Mouse (Mus musculus) bone marrow, adult 2 months (tissue): ENCODE results near the gene Atg4b. TPM values are rescaled to one million over a fixed set of nuclear protein-coding genes. Genes with fewer than 3 reads are reported as not detected.

Experiments
- H3K27ac ChIP-seq: fragments of 200-500 bp; 2 replicates; pipeline ENCODE4 v1.5.1; 2012; ENCODE audit warnings: low read depth, mild to moderate bottlenecking, control low read depth, inconsistent platforms, low read length; ENCODE audit not compliant: control insufficient read depth, poor library complexity, insufficient read depth
- H3K4me1 ChIP-seq: fragments of 200-500 bp; 2 replicates; pipeline ENCODE4 v1.6.1; 2011; ENCODE audit warnings: low read length; ENCODE audit not compliant: control insufficient read depth, insufficient read depth
- H3K4me3 ChIP-seq: fragments of 200-500 bp; replicated peaks from 2 replicates; pipeline ENCODE3; 2011; ENCODE audit warnings: mild to moderate bottlenecking, low read depth, low read length, control low read depth; ENCODE audit not compliant: control insufficient read depth
- CTCF ChIP-seq: fragments of 200-500 bp; IDR thresholded peaks from 2 replicates; pipeline ENCODE4 v1.5.1; 2011; ENCODE audit warnings: low read length, control low read depth; ENCODE audit not compliant: control insufficient read depth, insufficient read depth
- POLR2A ChIP-seq: fragments of 200-500 bp; IDR thresholded peaks from 2 replicates; pipeline ENCODE4 v1.6.1; 2011; ENCODE audit warnings: low read depth, mild to moderate bottlenecking, control low read depth, low read length, borderline replicate concordance; ENCODE audit not compliant: control insufficient read depth
- whole genome bisulfite sequencing: fragments of 180-500 bp; shearing (Covaris S2); methylation state at CpG from one replicate; pipeline ENCODE4 v1.1.7; 2018; 5-methylcytosine and 5-hydroxymethylcytosine counted together
- polyA plus RNA-seq: library from polyadenylated mRNA; stranded (reverse); fragments of >200 nt; gene quantifications from 2 replicates; pipeline ENCODE4 v1.2.4, GENCODE M21; 2011; ENCODE audit warnings: low replicate concordance; ENCODE audit not compliant: missing spikeins, insufficient read depth, insufficient read length

Gene Atg4b
- polyA plus RNA-seq: 42.7 and 56.8 TPM in 2 replicates

GRCm38 (mm10) chr1:93751290-93751689 is at the start of gene Atg4b:
Atg4b (plus strand) TSS chr1:93751500.
- Histone ChIP-seq H3K4me1 (peaks cover 1% of the 10 kb centered on the region), H3K4me3 (no peak within 1 kb of the TSS), H3K27ac (no peak within 1 kb of the TSS)
- WGBS: 89% methylated on average over 6 of the region's 6 CpGs
- no peak for TF ChIP-seq CTCF
- TF ChIP-seq POLR2A: no peak

- TF ChIP-seq POLR2A: no peak
- TF ChIP-seq CTCF: no peak
- Histone ChIP-seq H3K4me3 (no peak overlapping the region), H3K4me1 (no peaks in the 10 kb centered on the region), H3K27ac (no peak overlapping the region)
- WGBS: 61% methylated on average over 1 of the region's 1 CpGs
These were observed 49.2 kb upstream of the Atg4b start for GRCm38 (mm10) chr1:93702106-93702505.

GRCm38 (mm10) chr1:93703472-93704048 is 47.7 kb upstream of the Atg4b start:
- Histone ChIP-seq H3K27ac (no peak overlapping the region), H3K4me1 (no peaks in the 10 kb centered on the region), H3K4me3 (no peak overlapping the region)
- WGBS: 83% methylated on average over 10 of the region's 10 CpGs
- no peak for TF ChIP-seq POLR2A
- no peak for TF ChIP-seq CTCF

GRCm38 (mm10) chr1:93704341-93704740 is 47.0 kb upstream of the Atg4b start:
- 92% methylated on average over 9 of the region's 9 CpGs for WGBS
- Histone ChIP-seq H3K27ac (no peak overlapping the region), H3K4me1 (no peaks in the 10 kb centered on the region), H3K4me3 (no peak overlapping the region)
- TF ChIP-seq CTCF (no peak), POLR2A (no peak)

GRCm38 (mm10) chr1:93705389-93705788 is 45.9 kb upstream of the Atg4b start:
- no peak overlapping the region for H3K4me3 ChIP-seq
- TF ChIP-seq POLR2A: no peak
- TF ChIP-seq CTCF: no peak
- no peaks in the 10 kb centered on the region for H3K4me1 ChIP-seq
- no peak overlapping the region for H3K27ac ChIP-seq
- 71% methylated on average over 3 of the region's 3 CpGs for WGBS

GRCm38 (mm10) chr1:93716166-93716565 is 35.1 kb upstream of the Atg4b start:
- H3K27ac ChIP-seq: no peak overlapping the region
- TF ChIP-seq CTCF (no peak), POLR2A (no peak)
- no peak overlapping the region for H3K4me3 ChIP-seq
- 76% methylated on average over 2 of the region's 2 CpGs for WGBS
- H3K4me1 ChIP-seq: no peaks in the 10 kb centered on the region

GRCm38 (mm10) chr1:93721557-93721956 is 29.7 kb upstream of the Atg4b start:
- H3K27ac ChIP-seq: no peak overlapping the region
- 93% methylated on average over 7 of the region's 7 CpGs for WGBS
- H3K4me1 ChIP-seq: no peaks in the 10 kb centered on the region
- no peak for TF ChIP-seq CTCF
- no peak for TF ChIP-seq POLR2A
- no peak overlapping the region for H3K4me3 ChIP-seq

- WGBS: 81% methylated on average over 3 of the region's 3 CpGs
- TF ChIP-seq CTCF (no peak), POLR2A (no peak)
- Histone ChIP-seq H3K4me3 (no peak overlapping the region), H3K4me1 (no peaks in the 10 kb centered on the region), H3K27ac (no peak overlapping the region)
These were observed 26.7 kb upstream of the Atg4b start for GRCm38 (mm10) chr1:93724623-93725022.

- 85% methylated on average over 5 of the region's 5 CpGs for WGBS
- no peak for TF ChIP-seq CTCF
- no peak for TF ChIP-seq POLR2A
These were observed 25.6 kb upstream of the Atg4b start for GRCm38 (mm10) chr1:93725665-93726064.

More at GRCm38 (mm10) chr1:93725665-93726064, 25.6 kb upstream of the Atg4b start:
- Histone ChIP-seq H3K27ac (no peak overlapping the region), H3K4me3 (no peak overlapping the region), H3K4me1 (no peaks in the 10 kb centered on the region)
